Mouse (Mus musculus) E14TG2a.4 (cell line): ENCODE data around the gene Cct8l1.

ENCODE experiments used
- CTCF ChIP-seq: conservative IDR thresholded peaks from 2 replicates; pipeline ENCODE4 v1.5.1; 2014; ENCODE audit warnings: low read length
- NANOG ChIP-seq: IDR thresholded peaks from 2 replicates; pipeline ENCODE4 v1.6.1; 2014; ENCODE audit warnings: borderline replicate concordance, low read length, mixed read lengths

- no peak for TF ChIP-seq CTCF
- TF ChIP-seq NANOG: no peak
These were observed 43.8 kb upstream of the Cct8l1 start for GRCm38 (mm10) chr5:25472070-25472469.
